Mouse (Mus musculus) inflammation-experienced regulatory T-cells (primary cell): ENCODE data around the gene Tk1. TPM values are rescaled to one million over a fixed set of nuclear protein-coding genes. Genes with fewer than 3 reads are reported as not detected.

Experiments
- polyA plus RNA-seq, 2 experiments: library from polyadenylated mRNA; unstranded; fragments of 100-300 nt; shearing (Covaris generic); gene quantifications; one replicate each; pipeline ENCODE4 v1.2.1; 2017

The Tk1 gene
- polyA plus RNA-seq, result 10 to 100 TPM; 14.0 to 29.6 TPM

GRCm38 (mm10) chr11:117825333-117826101, at the start of gene Tk1, which contains the start of gene Afmid:
Gene Tk1 (minus strand): TSS chr11:117826092.
Gene Afmid (plus strand): TSS chr11:117825924.

GRCm38 (mm10) chr11:117872861-117873608, 47.1 kb upstream of the Tk1 start, which contains the start of gene Tha1:
Gene Tha1 (minus strand): TSS chr11:117873481.

GRCm38 (mm10) chr11:117860601-117861000, 34.7 kb upstream of the Tk1 start, which contains the start of gene Tmem235:
Gene Tmem235 (plus strand): TSS chr11:117860752.

DNA sequence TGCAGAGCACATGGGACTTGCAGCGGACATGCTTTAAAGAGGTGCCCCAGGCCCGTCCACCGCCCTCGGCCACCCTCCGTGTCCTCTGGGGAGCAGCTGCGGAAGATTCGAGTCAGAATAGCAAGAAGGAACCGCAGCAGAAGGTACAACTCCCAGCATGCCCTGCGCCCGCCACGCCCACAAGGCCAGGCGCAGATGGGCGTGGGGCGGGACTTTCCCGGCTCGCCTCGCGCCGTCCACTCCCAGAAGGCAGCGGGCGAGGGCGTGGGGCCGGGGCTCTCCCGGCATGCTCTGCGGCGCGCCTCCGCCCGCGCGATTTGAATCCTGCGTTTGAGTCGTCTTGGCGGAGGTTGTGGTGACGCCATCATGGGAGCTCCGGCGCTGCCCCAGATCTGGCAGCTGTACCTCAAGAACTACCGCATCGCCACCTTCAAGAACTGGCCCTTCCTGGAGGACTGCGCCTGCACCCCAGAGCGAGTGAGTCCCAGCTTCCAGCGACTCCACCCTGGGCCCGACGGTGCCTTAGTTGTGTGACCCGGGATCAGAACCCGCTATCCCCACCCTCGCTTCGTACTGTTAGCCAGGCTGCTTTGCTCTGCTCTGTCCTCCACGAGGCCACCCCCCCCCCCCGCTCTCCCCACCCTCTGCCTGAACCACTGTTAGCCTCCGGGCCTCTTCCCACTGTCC, 23.2 kb upstream of the Tk1 start, which contains the start of gene Birc5:
TSS of gene Birc5 (plus strand) at position 267 of the 687 bp plus-strand sequence.

DNA sequence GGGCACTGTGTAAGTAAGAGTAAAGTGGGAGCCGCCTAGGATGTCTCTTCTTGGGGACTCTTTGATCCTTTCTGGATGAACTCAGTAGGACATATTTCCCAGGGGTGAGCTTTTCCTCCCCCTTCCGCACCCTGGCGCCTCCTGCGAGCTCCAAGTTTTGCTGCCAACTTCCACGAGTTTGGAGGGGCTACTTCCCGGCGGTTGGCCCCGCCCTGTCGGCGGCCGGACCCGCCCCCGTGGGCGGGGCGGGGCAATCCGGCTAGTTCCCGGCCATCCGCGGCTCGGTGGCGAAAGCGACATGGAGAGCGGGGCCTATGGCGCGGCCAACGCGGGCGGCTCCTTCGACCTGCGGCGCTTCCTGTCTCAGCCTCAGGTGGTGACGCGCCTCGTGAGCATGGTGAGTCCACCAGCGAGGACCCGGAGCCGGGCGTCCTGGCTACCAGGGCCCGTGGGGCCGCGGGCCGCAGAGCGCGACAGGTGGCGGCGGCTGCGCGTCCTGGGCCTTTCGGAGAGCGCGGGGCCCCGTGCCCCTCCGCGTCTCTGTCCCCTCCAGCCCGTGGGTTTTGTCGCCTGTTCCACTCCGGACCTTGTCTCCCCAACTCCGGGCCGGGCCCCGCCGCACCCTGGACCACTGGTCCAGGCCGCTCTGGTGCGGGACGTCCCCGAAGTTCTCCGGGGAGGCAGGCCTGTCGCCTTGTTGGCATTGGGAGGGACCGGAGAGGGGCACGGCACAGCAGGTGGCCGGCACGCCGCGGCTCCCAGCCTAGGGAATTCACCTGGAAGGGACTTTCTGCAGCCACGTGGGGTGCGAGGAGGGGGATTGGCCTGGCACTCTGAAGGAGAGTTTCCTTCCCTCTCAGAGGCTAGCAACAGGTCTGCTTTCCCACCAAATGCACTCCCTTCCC, 16.2 kb downstream of the Tk1 start, which contains the start of the genes Gm20708 and Syngr2:
TSS of gene Gm20708 (plus strand) at position 262 of the 905 bp plus-strand sequence.
TSS of gene Syngr2 (plus strand) at position 262 of the 905 bp plus-strand sequence.

DNA sequence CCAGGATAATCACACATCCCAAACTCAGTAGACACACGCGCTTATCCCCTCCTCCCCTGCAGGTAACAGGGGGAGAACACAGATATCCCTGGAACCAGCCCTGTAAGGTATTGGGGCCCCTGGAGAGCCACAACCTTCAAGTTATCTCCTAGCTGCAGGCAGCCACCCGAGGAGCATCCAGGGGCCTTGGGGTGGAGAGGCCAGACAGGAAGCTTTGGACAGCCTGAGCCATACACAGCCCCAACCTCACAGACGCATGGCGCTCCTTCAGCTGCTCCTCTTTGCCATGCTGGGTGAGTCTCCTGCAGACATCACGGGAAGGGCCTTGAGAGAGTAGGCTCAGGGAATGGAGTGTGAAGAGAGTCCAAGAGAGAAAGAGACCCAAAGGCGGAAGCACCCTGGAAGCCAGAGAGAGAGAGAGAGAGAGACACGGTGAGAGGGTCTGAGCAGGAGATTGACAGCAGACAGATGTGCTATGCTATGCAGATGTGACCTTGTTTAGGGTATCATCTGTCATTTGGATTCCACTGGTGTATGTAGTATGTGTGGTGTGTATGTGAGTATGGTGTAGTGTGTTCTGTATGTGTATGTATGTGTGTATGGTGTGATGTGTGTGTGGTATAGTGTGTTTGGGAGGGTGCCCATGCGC, 28.3 kb downstream of the Tk1 start, which contains the start of gene 6030468B19Rik:
TSS of gene 6030468B19Rik (plus strand) at position 150 of the 649 bp plus-strand sequence.

DNA sequence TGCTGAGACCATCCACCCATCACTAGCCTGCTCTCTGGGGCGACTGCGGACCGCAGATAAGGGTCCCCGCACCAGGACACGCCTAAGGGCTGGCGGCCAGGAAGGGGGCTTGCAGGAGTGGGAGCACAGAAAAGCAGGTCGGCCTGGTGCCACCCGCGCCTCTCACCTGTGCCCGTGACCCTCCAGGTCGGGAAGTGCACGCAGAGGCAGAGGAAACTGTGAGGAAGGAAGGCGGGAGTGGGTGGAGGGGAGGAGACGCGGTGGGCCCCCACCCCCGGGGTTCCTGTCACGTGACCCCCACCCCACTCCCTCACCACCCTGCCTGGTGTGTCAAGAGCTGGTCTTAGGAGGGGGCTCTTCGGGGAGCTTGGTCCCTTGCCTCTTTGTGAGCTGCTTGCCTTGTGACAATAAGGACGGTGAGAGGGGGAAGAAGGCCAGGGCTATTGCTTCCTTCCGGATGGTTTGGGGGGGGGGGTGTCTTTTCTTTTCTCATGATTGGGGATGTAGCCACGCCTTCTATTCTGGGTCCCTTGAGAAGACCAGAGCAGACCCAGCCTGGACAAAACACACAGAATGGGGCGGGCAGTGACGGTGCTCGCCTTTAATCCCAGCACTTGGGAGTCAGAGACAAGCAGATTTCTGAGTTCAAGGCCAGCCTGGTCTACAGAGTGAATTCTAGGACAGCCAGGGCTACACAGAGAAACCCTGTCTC, 43.7 kb downstream of the Tk1 start, which contains the start of the genes Tmc8 and Tmc6:
TSS of gene Tmc8 (plus strand) at position 84 of the 712 bp plus-strand sequence.
TSS of gene Tmc6 (minus strand) at position 206 of the 712 bp plus-strand sequence.

Other genes starting within 250 kb of the Tk1 start
- gene Tnrc6c, start 171.8 kb downstream of the Tk1 start, polyA plus RNA-seq, result 10 to 100 TPM; 18.2 to 19.0 TPM
- 100 to 1,000 TPM; 120 to 139 TPM for gene Tmc8, start 44.0 kb downstream of the Tk1 start, polyA plus RNA-seq
- gene Tmc6, start 43.9 kb downstream of the Tk1 start, polyA plus RNA-seq, result 100 to 1,000 TPM; 141 to 153 TPM
- gene 6030468B19Rik, start 28.4 kb downstream of the Tk1 start, polyA plus RNA-seq, result 1 to 10 TPM in 1 of 2 experiments, not detected in 1; 1.2 TPM
- gene Gm20708, start 16.4 kb downstream of the Tk1 start, polyA plus RNA-seq, result 1 to 10 TPM; 2.6 to 4.0 TPM
- gene Syngr2, start 16.4 kb downstream of the Tk1 start, polyA plus RNA-seq, result 100 to 1,000 TPM; 132 to 205 TPM
- 10 to 100 TPM; 24.6 to 27.6 TPM for gene Afmid, start 168 bp downstream of the Tk1 start, polyA plus RNA-seq
- gene Birc5, start 23.2 kb upstream of the Tk1 start, polyA plus RNA-seq, result 1 to 10 TPM; 3.6 to 9.1 TPM
- under 1 TPM in 1 of 2 experiments, not detected in 1; 0.45 TPM for gene Tmem235, start 34.7 kb upstream of the Tk1 start, polyA plus RNA-seq
- gene Tha1, start 47.4 kb upstream of the Tk1 start, polyA plus RNA-seq, result 10 to 100 TPM; 14.9 to 22.7 TPM
- 100 to 1,000 TPM; 104 to 139 TPM for gene Socs3, start 144.0 kb upstream of the Tk1 start, polyA plus RNA-seq
- 10 to 100 TPM; 50.8 to 53.9 TPM for gene Pgs1, start 160.2 kb upstream of the Tk1 start, polyA plus RNA-seq